Mouse (Mus musculus): ENCODE results near the gene Gap43. TPM values are rescaled to one million over a fixed set of nuclear protein-coding genes. Genes with fewer than 3 reads are reported as not detected.

Gene Gap43
- total and polyA plus RNA-seq, 3 experiments: not detected

DNA sequence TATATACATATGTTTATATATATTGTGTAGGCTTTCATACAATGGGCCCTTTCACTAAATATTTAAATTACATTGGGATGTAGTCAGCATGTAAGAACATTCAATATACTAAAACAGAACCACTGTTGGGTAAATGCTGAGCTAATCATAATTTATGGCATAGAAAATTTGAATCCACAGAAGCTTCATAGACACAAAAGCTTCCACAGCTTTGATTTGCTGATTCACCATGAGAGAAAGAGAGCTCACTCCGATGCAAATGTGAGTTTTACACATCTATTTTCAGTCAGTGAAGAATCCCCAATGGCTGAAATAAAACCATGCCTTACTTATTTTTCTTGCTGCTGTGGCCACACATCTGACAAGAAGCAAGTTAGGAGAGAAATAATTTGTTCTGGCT, 69.2 kb downstream of the Gap43 start:
- no peaks in the 10 kb centered on the region for H3K4me1 ChIP-seq (ENCODE audit: insufficient read depth, low read depth, low read length)
- no peaks in the 10 kb centered on the region for H3K27me3 ChIP-seq (ENCODE audit: insufficient read depth, low read length)
- H3K36me3 ChIP-seq (replicated peaks): no peaks in the 10 kb centered on the region
- ATAC-seq (ENCODE audit: extremely low read depth, insufficient number of reproducible peaks, low FRiP score, poor library complexity, severe bottlenecking) (no peak), DNase-seq (ENCODE audit: low spot score) (no peak)
- no peak overlapping the region for H3K4me3 ChIP-seq (ENCODE audit: low read depth, low read length)
- H3K9me3 ChIP-seq (replicated peaks): 0 out of 2 replicates have a peak, but pooled peaks cover 3% of the 10 kb centered on the region
- TF ChIP-seq POLR2AphosphoS5 (IDR thresholded peaks at IDR 0.05; ENCODE audit: insufficient replicate concordance, low read depth, low read length) (no peak), CTCF (IDR thresholded peaks at IDR 0.05; ENCODE audit: low read depth, low read length) (no peak), GATA1 (IDR thresholded peaks at IDR 0.05; ENCODE audit: borderline replicate concordance, low read length) (no peak), TAL1 (conservative IDR thresholded peaks at IDR 0.05; ENCODE audit: low read depth, low read length) (no peak), GATA2 (IDR thresholded peaks at IDR 0.05; ENCODE audit: borderline replicate concordance, low read depth, low read length) (no peak)

DNA sequence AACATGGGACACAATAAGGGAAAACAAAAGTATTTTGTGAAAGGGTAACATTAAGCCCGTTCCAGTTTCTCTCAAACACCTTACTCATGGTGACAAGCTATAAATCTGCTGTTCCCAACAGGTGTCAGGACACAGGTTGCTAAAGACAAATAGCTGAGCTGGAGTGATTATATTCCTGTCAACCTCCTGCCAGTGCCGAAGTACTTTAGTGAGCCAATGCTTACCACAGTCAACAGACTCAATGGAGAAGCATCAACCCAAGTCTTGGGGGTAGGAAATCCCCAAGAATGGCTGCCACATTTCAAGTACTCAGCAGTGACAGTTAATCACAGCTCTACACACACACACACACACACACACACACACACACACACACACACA, 70.9 kb downstream of the Gap43 start:
- H3K27me3 ChIP-seq (ENCODE audit: insufficient read depth, low read length): no peaks in the 10 kb centered on the region
- H3K4me1 ChIP-seq (ENCODE audit: insufficient read depth, low read depth, low read length): no peaks in the 10 kb centered on the region
- TF ChIP-seq CTCF (IDR thresholded peaks at IDR 0.05; ENCODE audit: low read depth, low read length): no peak
- no peak for TF ChIP-seq GATA2 (IDR thresholded peaks at IDR 0.05; ENCODE audit: borderline replicate concordance, low read depth, low read length)
- TF ChIP-seq TAL1 (conservative IDR thresholded peaks at IDR 0.05; ENCODE audit: low read depth, low read length): no peak
- no peak for TF ChIP-seq GATA1 (IDR thresholded peaks at IDR 0.05; ENCODE audit: borderline replicate concordance, low read length)
- no peak for TF ChIP-seq POLR2AphosphoS5 (IDR thresholded peaks at IDR 0.05; ENCODE audit: insufficient replicate concordance, low read depth, low read length)
- DNase-seq (ENCODE audit: low spot score) (no peak), ATAC-seq (ENCODE audit: extremely low read depth, insufficient number of reproducible peaks, low FRiP score, poor library complexity, severe bottlenecking) (no peak)
- H3K9me3 ChIP-seq (replicated peaks): no peaks in the 10 kb centered on the region
- H3K4me3 ChIP-seq (ENCODE audit: low read depth, low read length): no peak overlapping the region
- no peaks in the 10 kb centered on the region for H3K36me3 ChIP-seq (replicated peaks)

DNA sequence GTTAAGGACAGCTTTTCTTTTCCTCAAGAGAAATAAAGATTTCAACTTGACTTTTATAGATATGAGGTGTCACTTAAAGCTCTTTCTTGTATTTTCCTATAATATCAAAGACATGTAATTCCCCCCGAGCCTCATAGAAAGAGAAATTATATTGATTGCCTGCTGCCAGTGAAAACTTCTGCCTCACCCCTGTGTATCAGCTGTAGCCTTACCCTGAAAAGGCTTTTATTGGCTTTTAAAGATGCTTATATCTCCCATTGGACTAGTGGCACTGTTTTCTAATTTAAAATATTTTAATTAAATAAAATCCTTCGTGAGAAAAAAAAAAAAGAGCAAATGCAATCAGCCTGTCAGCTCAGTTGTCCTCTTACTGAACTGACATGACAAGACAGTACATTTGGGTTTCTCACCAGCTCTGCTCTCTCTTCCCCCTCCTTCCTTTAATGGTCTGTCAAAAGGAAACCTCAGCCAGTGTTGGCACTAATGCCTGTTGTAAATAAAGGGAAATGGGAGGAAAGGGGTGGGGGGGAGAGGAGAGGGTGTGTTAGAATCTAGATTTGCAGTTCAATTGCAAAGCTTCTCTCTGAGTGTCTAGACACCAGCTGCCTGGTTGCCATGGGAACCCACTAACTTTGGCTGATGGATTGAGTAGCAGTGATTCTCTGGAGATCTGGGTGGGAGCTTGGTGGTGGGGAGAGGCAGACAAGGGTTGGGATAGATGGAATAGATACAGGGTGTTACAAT, 71.4 kb downstream of the Gap43 start:
- no peak for DNase-seq (ENCODE audit: low spot score)
- Histone ChIP-seq H3K36me3 (replicated peaks) (no peaks in the 10 kb centered on the region), H3K9me3 (replicated peaks) (no peaks in the 10 kb centered on the region), H3K27me3 (ENCODE audit: insufficient read depth, low read length) (no peaks in the 10 kb centered on the region), H3K4me3 (ENCODE audit: low read depth, low read length) (no peak overlapping the region), H3K4me1 (ENCODE audit: insufficient read depth, low read depth, low read length) (no peaks in the 10 kb centered on the region)
- TF ChIP-seq GATA2 (IDR thresholded peaks at IDR 0.05; ENCODE audit: borderline replicate concordance, low read depth, low read length) (no peak), POLR2AphosphoS5 (IDR thresholded peaks at IDR 0.05; ENCODE audit: insufficient replicate concordance, low read depth, low read length) (no peak), GATA1 (IDR thresholded peaks at IDR 0.05; ENCODE audit: borderline replicate concordance, low read length) (no peak), CTCF (IDR thresholded peaks at IDR 0.05; ENCODE audit: low read depth, low read length) (no peak)
- no peak for ATAC-seq (ENCODE audit: extremely low read depth, insufficient number of reproducible peaks, low FRiP score, poor library complexity, severe bottlenecking)

DNA sequence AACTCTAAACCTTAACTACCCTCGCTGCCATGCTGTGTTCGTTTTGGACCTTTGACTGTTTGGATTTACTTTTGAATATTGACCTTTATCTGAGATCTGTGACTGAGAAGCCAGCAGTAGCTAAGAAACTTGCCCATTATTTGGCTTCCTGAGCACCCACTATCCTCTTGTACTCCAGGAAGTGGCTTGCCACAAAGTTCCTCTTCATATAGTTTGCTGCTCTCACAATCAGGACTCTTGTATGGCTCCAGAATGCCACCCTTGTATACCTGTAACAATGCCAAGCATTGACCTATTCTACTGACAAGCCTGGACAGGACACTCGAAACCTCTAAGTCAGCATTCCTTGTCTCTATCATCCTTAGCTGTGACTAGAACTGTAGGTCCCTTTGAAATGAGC, 75.3 kb downstream of the Gap43 start:
- 0 out of 2 replicates have a peak, but pooled peaks cover 3% of the 10 kb centered on the region for H3K9me3 ChIP-seq (replicated peaks)
- TF ChIP-seq GATA2 (IDR thresholded peaks at IDR 0.05; ENCODE audit: borderline replicate concordance, low read depth, low read length): no peak
- TF ChIP-seq TAL1 (conservative IDR thresholded peaks at IDR 0.05; ENCODE audit: low read depth, low read length): no peak
- no peak for TF ChIP-seq GATA1 (IDR thresholded peaks at IDR 0.05; ENCODE audit: borderline replicate concordance, low read length)
- no peak for TF ChIP-seq CTCF (IDR thresholded peaks at IDR 0.05; ENCODE audit: low read depth, low read length)
- TF ChIP-seq POLR2AphosphoS5 (IDR thresholded peaks at IDR 0.05; ENCODE audit: insufficient replicate concordance, low read depth, low read length): no peak
- ATAC-seq (ENCODE audit: extremely low read depth, insufficient number of reproducible peaks, low FRiP score, poor library complexity, severe bottlenecking): no peak
- DNase-seq (ENCODE audit: low spot score): no peak
- H3K4me3 ChIP-seq (ENCODE audit: low read depth, low read length): no peak overlapping the region
- H3K36me3 ChIP-seq (replicated peaks): no peaks in the 10 kb centered on the region
- H3K4me1 ChIP-seq (ENCODE audit: insufficient read depth, low read depth, low read length): no peaks in the 10 kb centered on the region
- H3K27me3 ChIP-seq (ENCODE audit: insufficient read depth, low read length): no peaks in the 10 kb centered on the region

DNA sequence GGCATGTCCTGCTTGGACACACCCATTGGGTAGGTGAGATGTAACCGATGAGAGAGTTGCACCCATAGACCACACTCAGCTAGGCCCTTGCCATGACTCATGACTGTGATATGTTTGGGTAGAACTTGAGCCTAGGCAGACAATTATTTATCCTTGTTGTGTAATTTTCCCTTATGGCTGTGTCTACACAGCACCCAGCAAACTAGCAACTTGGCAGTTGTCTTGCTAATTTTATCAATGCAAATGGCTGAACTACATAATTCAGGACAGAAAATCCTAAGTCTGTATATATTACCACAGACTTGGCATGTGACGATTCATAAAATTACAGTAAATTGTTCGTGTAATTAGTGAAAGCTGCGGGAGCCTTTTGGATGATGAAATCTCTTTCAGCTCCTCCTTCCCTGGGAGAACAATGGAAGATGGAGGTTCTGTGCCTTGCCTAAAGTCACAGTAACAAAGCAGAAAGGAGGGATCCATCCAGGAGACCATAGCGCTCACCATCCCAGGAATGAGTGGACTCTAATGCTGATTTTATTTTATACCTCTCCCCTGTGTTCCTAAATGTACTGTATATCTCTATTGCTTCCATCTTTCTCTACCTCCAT, 77.4 kb downstream of the Gap43 start:
- Histone ChIP-seq H3K27me3 (ENCODE audit: insufficient read depth, low read length) (no peaks in the 10 kb centered on the region), H3K36me3 (replicated peaks) (no peaks in the 10 kb centered on the region), H3K9me3 (replicated peaks) (0 out of 2 replicates have a peak, but pooled peaks cover 3% of the 10 kb centered on the region), H3K4me3 (ENCODE audit: low read depth, low read length) (no peak overlapping the region), H3K4me1 (ENCODE audit: insufficient read depth, low read depth, low read length) (no peaks in the 10 kb centered on the region)
- DNase-seq (ENCODE audit: low spot score) (no peak), ATAC-seq (ENCODE audit: extremely low read depth, insufficient number of reproducible peaks, low FRiP score, poor library complexity, severe bottlenecking) (no peak)
- TF ChIP-seq CTCF (IDR thresholded peaks at IDR 0.05; ENCODE audit: low read depth, low read length): no peak
- no peak for TF ChIP-seq POLR2AphosphoS5 (IDR thresholded peaks at IDR 0.05; ENCODE audit: insufficient replicate concordance, low read depth, low read length)
- TF ChIP-seq GATA2 (IDR thresholded peaks at IDR 0.05; ENCODE audit: borderline replicate concordance, low read depth, low read length): no peak
- TF ChIP-seq GATA1 (IDR thresholded peaks at IDR 0.05; ENCODE audit: borderline replicate concordance, low read length): no peak
- TF ChIP-seq TAL1 (conservative IDR thresholded peaks at IDR 0.05; ENCODE audit: low read depth, low read length): no peak

DNA sequence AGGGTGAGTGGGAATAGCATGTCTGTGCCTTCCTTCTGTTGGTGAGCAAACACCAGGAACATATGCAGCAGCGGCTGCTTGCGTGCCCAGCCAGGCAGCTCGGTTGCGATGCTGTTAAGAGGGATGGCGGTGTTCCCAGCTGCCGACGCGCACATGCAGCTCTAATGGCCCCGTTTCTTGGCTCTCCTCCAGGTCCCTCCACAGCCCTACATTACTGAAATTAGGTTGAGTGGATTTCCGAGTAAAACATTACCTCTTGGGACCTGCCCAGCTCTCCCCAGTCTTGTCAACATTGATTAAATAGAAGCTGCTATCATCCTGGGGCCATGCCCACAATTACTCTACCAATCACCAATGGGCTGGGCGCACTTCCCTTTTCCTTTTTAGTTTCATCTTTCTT, 84.8 kb downstream of the Gap43 start:
- Histone ChIP-seq H3K9me3 (replicated peaks) (peaks cover 6% of the 10 kb centered on the region), H3K4me1 (ENCODE audit: insufficient read depth, low read depth, low read length) (no peaks in the 10 kb centered on the region), H3K27me3 (ENCODE audit: insufficient read depth, low read length) (no peaks in the 10 kb centered on the region), H3K36me3 (replicated peaks) (no peaks in the 10 kb centered on the region), H3K4me3 (ENCODE audit: low read depth, low read length) (no peak overlapping the region)
- ATAC-seq (ENCODE audit: extremely low read depth, insufficient number of reproducible peaks, low FRiP score, poor library complexity, severe bottlenecking): no peak
- DNase-seq (ENCODE audit: low spot score): no peak
- TF ChIP-seq GATA2 (IDR thresholded peaks at IDR 0.05; ENCODE audit: borderline replicate concordance, low read depth, low read length) (no peak), GATA1 (IDR thresholded peaks at IDR 0.05; ENCODE audit: borderline replicate concordance, low read length) (no peak), TAL1 (conservative IDR thresholded peaks at IDR 0.05; ENCODE audit: low read depth, low read length) (no peak), CTCF (IDR thresholded peaks at IDR 0.05; ENCODE audit: low read depth, low read length) (no peak), POLR2AphosphoS5 (IDR thresholded peaks at IDR 0.05; ENCODE audit: insufficient replicate concordance, low read depth, low read length) (no peak)
